8 mouse cellular contexts compared by ENCODE assay signal in the genomic region with DNA sequence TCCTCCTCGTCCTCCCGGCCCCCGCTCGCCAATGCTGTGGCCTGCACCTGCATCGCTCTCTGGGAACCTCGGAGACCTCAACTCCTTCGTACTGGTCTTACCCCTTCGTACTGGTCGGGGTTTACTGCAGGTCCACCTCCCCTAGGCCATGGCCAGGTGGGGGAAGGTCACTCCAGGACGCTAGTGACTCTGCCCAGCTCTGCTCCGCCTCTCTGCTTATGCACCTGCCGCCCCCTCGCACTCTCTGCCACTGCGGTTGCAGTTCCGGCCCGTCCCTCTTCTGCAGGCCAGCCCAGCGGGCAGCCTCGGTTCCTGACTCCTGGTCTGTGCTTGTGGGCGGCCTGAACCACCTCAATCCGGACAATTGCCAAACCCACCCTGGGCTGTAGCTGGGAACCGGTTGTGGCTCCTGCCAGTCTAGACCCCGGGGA. TPM values are rescaled to one million over a fixed set of nuclear protein-coding genes. Genes with fewer than 3 reads are reported as not detected.
DNase-seq lines count a peak whose midpoint lies in the region; ATAC-seq and TF ChIP-seq lines count a peak whose summit lies in the region.

No protein-coding gene starts in this region.

- intact Hi-C loops in left cerebral cortex, postnatal 4 days (cut with DNase I) = loop anchor here (5.0 to 10.0 kb wide), 6 partner anchors 129 to 664 kb away; no protein-coding TSS in a partner anchor

- H3K4me2 ChIP-seq in forebrain, embryonic 14.5 days (ENCODE audit: low read length) = peak overlapping the region; percentile 76
- peak overlapping the region; percentile 73 for H3K4me2 ChIP-seq in hindbrain, embryonic 13.5 days
- H3K4me2 ChIP-seq in limb, embryonic 14.5 days (replicated peaks; ENCODE audit: low read depth, low read length, severe bottlenecking) = peak overlapping the region; percentile 80
- peak overlapping the region; percentile 79 for H3K4me2 ChIP-seq in midbrain, embryonic 12.5 days (replicated peaks)

- TF ChIP-seq POLR2A in limb, embryonic 14.5 days (IDR thresholded peaks at IDR 0.05; ENCODE audit: borderline replicate concordance, extremely low read depth, insufficient read depth, insufficient read length) = no peak
- TF ChIP-seq POLR2A in testis, adult 2 months (IDR thresholded peaks at IDR 0.05; ENCODE audit: control insufficient read depth, low read depth, low read length) = peak; percentile 31; the same call in 1 of the 2 replicates

- DNase-seq in urinary bladder, postnatal 36 days (ENCODE audit: low spot score in 2 of 2) = peak; percentile 11 to 43
- no peak for DNase-seq in urinary bladder, postnatal 25 days (ENCODE audit: low spot score)
- no peak for DNase-seq in forebrain, embryonic 14.5 days (ENCODE audit: low spot score)
- no peak for DNase-seq in limb, embryonic 14.5 days (ENCODE audit: low spot score)
- DNase-seq in left cerebral cortex, postnatal 4 days = no peak

- peak overlapping the region; percentile 84 for H3K9ac ChIP-seq in forebrain, embryonic 14.5 days (ENCODE audit: low read length)
- H3K9ac ChIP-seq in hindbrain, embryonic 13.5 days = peak overlapping the region; percentile 91
- H3K9ac ChIP-seq in limb, embryonic 14.5 days (ENCODE audit: low read depth, low read length, severe bottlenecking) = no peak overlapping the region
- peak overlapping the region; percentile 75 for H3K9ac ChIP-seq in midbrain, embryonic 12.5 days (replicated peaks)

- no peaks in the 10 kb centered on the region for H3K9me3 ChIP-seq in forebrain, embryonic 14.5 days (replicated peaks; ENCODE audit: control insufficient read depth, low read length)
- no peaks in the 10 kb centered on the region for H3K9me3 ChIP-seq in hindbrain, embryonic 13.5 days
- H3K9me3 ChIP-seq in limb, embryonic 14.5 days (ENCODE audit: control insufficient read depth, low read length) = no peaks in the 10 kb centered on the region
- no peaks in the 10 kb centered on the region for H3K9me3 ChIP-seq in midbrain, embryonic 12.5 days

- 3% methylated on average over 22 of the region's 22 CpGs for WGBS in forebrain, embryonic 14.5 days
- 2% methylated on average over 22 of the region's 22 CpGs for WGBS in hindbrain, embryonic 13.5 days
- 4% methylated on average over 20 of the region's 22 CpGs for WGBS in limb, embryonic 14.5 days
- 1% methylated on average over 22 of the region's 22 CpGs for WGBS in midbrain, embryonic 12.5 days

- no peak for ATAC-seq in forebrain, embryonic 14.5 days
- ATAC-seq in hindbrain, embryonic 13.5 days (ENCODE audit: low FRiP score) = peak; percentile 65
- peak; percentile 24; the same call in 1 of the 2 replicates for ATAC-seq in limb, embryonic 14.5 days (ENCODE audit: low FRiP score, low read depth)
- no peak for ATAC-seq in midbrain, embryonic 12.5 days (ENCODE audit: low FRiP score, low read depth)

- peak overlapping the region; percentile 92 for H3K27ac ChIP-seq in forebrain, embryonic 14.5 days (ENCODE audit: low read depth, low read length)
- peak overlapping the region; percentile 97 for H3K27ac ChIP-seq in hindbrain, embryonic 13.5 days
- no peak overlapping the region for H3K27ac ChIP-seq in limb, embryonic 14.5 days (replicated peaks; ENCODE audit: low read depth, low read length)
- peak overlapping the region; percentile 94 for H3K27ac ChIP-seq in midbrain, embryonic 12.5 days (replicated peaks)
- H3K27ac ChIP-seq in testis, adult 2 months (ENCODE audit: control insufficient read depth, insufficient read depth, low read depth, low read length) = peak overlapping the region; percentile 63

- H3K36me3 ChIP-seq in forebrain, embryonic 14.5 days (ENCODE audit: control insufficient read depth, insufficient read depth, low read length) = no peaks in the 10 kb centered on the region
- no peaks in the 10 kb centered on the region for H3K36me3 ChIP-seq in hindbrain, embryonic 13.5 days
- H3K36me3 ChIP-seq in limb, embryonic 14.5 days (ENCODE audit: control insufficient read depth, insufficient read depth, low read length) = no peaks in the 10 kb centered on the region
- no peaks in the 10 kb centered on the region for H3K36me3 ChIP-seq in midbrain, embryonic 12.5 days
- no peaks in the 10 kb centered on the region for H3K36me3 ChIP-seq in testis, adult 2 months (ENCODE audit: control insufficient read depth, insufficient read depth, low read length)

- peaks cover 26% of the 10 kb centered on the region for H3K4me1 ChIP-seq in forebrain, embryonic 14.5 days (ENCODE audit: control insufficient read depth, insufficient read depth, low read length)
- H3K4me1 ChIP-seq in hindbrain, embryonic 13.5 days (replicated peaks) = peaks cover 68% of the 10 kb centered on the region
- H3K4me1 ChIP-seq in limb, embryonic 14.5 days (ENCODE audit: control insufficient read depth, insufficient read depth, low read length) = peaks cover 11% of the 10 kb centered on the region
- H3K4me1 ChIP-seq in midbrain, embryonic 12.5 days = peaks cover 42% of the 10 kb centered on the region
- H3K4me1 ChIP-seq in testis, adult 2 months (ENCODE audit: control insufficient read depth, insufficient read depth, low read length) = peaks cover 15% of the 10 kb centered on the region

- H3K27me3 ChIP-seq in forebrain, embryonic 14.5 days (replicated peaks; ENCODE audit: control insufficient read depth, insufficient read depth, low read length) = no peaks in the 10 kb centered on the region
- peaks cover 7% of the 10 kb centered on the region; the same call in 1 of the 2 replicates for H3K27me3 ChIP-seq in hindbrain, embryonic 13.5 days
- H3K27me3 ChIP-seq in limb, embryonic 14.5 days (ENCODE audit: control insufficient read depth, insufficient read depth, low read length) = peaks cover 41% of the 10 kb centered on the region
- peaks cover 34% of the 10 kb centered on the region for H3K27me3 ChIP-seq in midbrain, embryonic 12.5 days
- H3K27me3 ChIP-seq in testis, adult 2 months (ENCODE audit: control insufficient read depth, insufficient read depth, low read length) = no peaks in the 10 kb centered on the region

- H3K4me3 ChIP-seq in forebrain, embryonic 14.5 days (ENCODE audit: low read depth, low read length) = peak overlapping the region; percentile 66
- peak overlapping the region; percentile 78 for H3K4me3 ChIP-seq in hindbrain, embryonic 13.5 days
- peak overlapping the region; percentile 64 for H3K4me3 ChIP-seq in limb, embryonic 14.5 days (replicated peaks; ENCODE audit: low read length)
- peak overlapping the region; percentile 70 for H3K4me3 ChIP-seq in midbrain, embryonic 12.5 days
- peak overlapping the region; percentile 84 for H3K4me3 ChIP-seq in testis, adult 2 months (ENCODE audit: control insufficient read depth, low read depth, low read length)

- TF ChIP-seq CTCF in testis, adult 2 months (IDR thresholded peaks at IDR 0.05; ENCODE audit: control insufficient read depth, insufficient read depth, insufficient replicate concordance, low read depth, low read length) = no peak

RNA-seq across cellular contexts. Expression of gene Atp1b1, which starts 0.5 kb away (rescaled TPM):
- polyA plus RNA-seq in forebrain, embryonic 14.5 days (2014; fragmentation: Nextera tagmentation; extraction: Ambion mirVana) = 52.5 and 75.3 TPM in 2 replicates
- polyA plus RNA-seq in hindbrain, embryonic 13.5 days (2015; fragmentation: Nextera tagmentation; extraction: Ambion mirVana) = 129 and 131 TPM in 2 replicates
- polyA plus RNA-seq in limb, embryonic 14.5 days (2012; rRNA removed) = 11.0 and 12.7 TPM in 2 replicates
- 11.2 and 11.3 TPM in 2 replicates for polyA plus RNA-seq in limb, embryonic 14.5 days (2014; fragmentation: Nextera tagmentation; extraction: Ambion mirVana)
- 45.5 and 50.5 TPM in 2 replicates for polyA plus RNA-seq in midbrain, embryonic 12.5 days (2016; fragmentation: Nextera tagmentation; extraction: Ambion mirVana)
- 11.9 and 15.8 TPM in 2 replicates for polyA plus RNA-seq in testis, adult 2 months (2012; rRNA removed)
- 100 to 1,000 TPM; 722 to 767 TPM for total RNA-seq in left cerebral cortex, postnatal 4 days (2021)

Comparison
In these comparisons a context has a peak if more than half of its experiments do, and no peak if none do; other contexts are left out.
1. DNase-seq: peak in urinary bladder, postnatal 36 days (2 of 2); none in urinary bladder, postnatal 25 days (single experiment), forebrain, embryonic 14.5 days (single experiment), limb, embryonic 14.5 days (single experiment) and left cerebral cortex, postnatal 4 days (single experiment).
2. ATAC-seq: peak in hindbrain, embryonic 13.5 days (single experiment) and limb, embryonic 14.5 days (single experiment); none in forebrain, embryonic 14.5 days (single experiment) and midbrain, embryonic 12.5 days (single experiment).
3. Peak in every context shown above with its lines, with median percentiles within 50 percentile points of each other: H3K4me2 ChIP-seq and H3K4me3 ChIP-seq.